Mouse (Mus musculus): ENCODE data around the gene Zfp385b.

Gene Zfp385b

DNA sequence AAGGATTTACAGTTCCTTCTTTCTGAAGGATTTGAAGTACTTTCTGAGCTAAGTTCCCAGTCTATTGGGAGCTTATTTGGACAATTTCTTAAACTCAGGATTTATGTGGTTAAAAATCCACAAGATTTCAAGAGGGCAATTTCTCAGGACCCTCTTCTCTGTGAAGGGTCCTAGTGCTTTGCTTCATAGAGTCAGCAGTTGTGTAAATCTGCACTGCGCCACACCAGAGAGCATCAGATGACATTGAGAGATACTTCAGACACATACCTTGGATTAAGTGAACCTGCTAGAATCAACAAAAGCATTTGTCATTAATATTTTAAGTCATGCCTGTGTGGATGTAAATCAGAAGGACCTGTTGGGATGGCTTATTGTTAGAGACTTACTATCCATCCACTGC, 439.5 kb downstream of the Zfp385b start:
- in situ Hi-C loops (cut with MboI; ENCODE audit: low pct_unique_long_range_greater_than_20kb in 1 of 2, low sequenced_read_pairs in 2 of 2, unreplicated experiment in 1 of 2), result loop anchor here (10.0 to 25.0 kb wide), 2 partner anchors 332 to 335 kb away; no protein-coding TSS in a partner anchor

DNA sequence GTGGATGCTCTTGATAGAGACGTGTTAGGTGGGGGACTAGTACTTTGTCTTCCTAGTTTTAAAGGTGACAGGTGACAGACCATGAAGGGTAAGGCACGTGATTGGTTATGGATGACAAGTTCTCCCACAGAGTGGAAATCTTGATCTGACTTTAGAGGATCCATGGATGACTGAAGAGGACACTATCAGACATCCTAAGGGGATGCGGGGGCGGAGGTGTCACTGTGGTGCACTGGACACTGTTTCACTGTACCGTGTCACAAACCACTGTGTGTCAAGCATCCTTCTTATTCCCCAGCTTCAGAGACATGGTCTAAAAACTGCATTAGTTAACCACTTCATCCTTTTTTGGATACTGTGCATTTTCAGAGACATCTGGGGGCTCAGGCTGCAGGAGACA, 440.1 kb downstream of the Zfp385b start:
- in situ Hi-C loops (cut with MboI; ENCODE audit: low pct_unique_long_range_greater_than_20kb in 1 of 2, low sequenced_read_pairs in 2 of 2, unreplicated experiment in 1 of 2), result loop anchor here in 1 of 2 experiments (25.0 kb wide), 1 partner anchor 333 kb away; no protein-coding TSS in a partner anchor

DNA sequence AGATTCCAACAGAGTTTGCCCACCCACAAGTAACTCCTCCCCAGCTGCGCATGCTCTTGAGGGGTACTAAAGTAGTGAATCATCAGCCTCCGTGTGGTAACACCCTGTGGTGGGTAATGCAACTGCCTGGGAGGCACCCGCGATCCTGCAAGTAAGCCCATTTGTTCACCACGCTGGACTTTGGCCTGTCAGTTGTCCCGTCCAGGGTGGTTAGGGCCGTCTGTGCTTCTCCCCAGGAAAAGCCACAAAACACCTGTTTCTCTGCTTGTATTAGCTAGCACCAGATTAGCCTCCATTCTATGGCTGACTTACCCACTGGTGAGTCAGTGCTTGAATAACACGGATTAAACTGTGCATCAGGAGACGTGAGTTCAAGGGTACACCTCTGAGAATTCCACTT, 442.6 kb downstream of the Zfp385b start:
- in situ Hi-C loops (cut with MboI; ENCODE audit: low pct_unique_long_range_greater_than_20kb in 1 of 2, low sequenced_read_pairs in 2 of 2, unreplicated experiment in 1 of 2), result loop anchor here in 1 of 2 experiments (25.0 kb wide), 1 partner anchor 335 kb away; no protein-coding TSS in a partner anchor

DNA sequence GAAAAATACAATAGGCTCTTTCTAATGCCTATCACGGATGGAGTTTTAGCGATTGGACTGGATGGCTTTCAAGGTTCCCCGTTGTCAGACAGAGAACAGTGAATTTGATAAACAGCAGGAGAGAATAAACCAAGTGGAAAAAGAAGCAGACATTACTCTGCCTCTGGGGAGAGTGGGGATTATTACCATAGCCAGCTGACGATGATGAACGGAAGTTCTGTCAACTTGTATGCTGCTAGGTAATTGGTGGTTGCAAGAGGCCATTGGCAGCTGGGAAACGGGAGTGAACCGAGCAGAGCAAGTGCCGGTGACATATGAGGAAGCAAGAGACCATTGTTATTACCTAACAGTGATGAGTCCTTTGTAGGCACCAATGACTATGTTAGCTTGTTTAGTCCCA, 444.3 kb downstream of the Zfp385b start:
- in situ Hi-C loops (cut with MboI; ENCODE audit: low pct_unique_long_range_greater_than_20kb in 1 of 2, low sequenced_read_pairs in 2 of 2, unreplicated experiment in 1 of 2), result loop anchor here in 1 of 2 experiments (25.0 kb wide), 1 partner anchor 337 kb away; no protein-coding TSS in a partner anchor

DNA sequence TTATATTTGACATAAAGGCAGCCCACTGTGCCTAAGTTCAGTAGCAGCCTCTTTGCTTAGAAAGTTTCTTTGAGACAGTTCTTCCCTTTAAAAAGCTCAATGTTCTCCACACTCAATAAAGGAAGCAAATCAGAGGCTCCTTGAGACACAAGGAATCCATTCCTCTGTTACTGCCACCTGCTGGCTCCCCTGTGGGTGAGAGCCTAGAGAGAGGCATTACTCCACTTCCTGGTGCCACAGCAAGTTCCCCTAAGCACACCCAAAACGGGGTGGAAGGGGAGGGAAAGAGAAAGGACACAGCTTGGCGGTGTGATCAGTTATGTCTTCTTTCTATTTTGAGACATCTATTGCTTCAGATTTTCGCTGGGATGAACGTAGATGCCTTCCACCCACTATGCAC, 450.3 kb downstream of the Zfp385b start:
- in situ Hi-C loops (cut with MboI; ENCODE audit: low pct_unique_long_range_greater_than_20kb in 1 of 2, low sequenced_read_pairs in 2 of 2, unreplicated experiment in 1 of 2), result no loop called here
